Mouse (Mus musculus) lung, adult 2 months (tissue): ENCODE data around the gene Sh3kbp1.

Source experiments
- CTCF ChIP-seq: fragments of 200-500 bp; IDR thresholded peaks from 2 replicates; pipeline ENCODE4 v1.5.1; 2011; ENCODE audit warnings: mild to moderate bottlenecking, low read length, control low read depth; ENCODE audit not compliant: insufficient read depth
- POLR2A ChIP-seq: fragments of 200-500 bp; IDR thresholded peaks from 2 replicates; pipeline ENCODE4 v1.6.1; 2011; ENCODE audit warnings: low read depth, mild to moderate bottlenecking, control low read depth, low read length, borderline replicate concordance; ENCODE audit errors: extremely low read depth

GRCm38 (mm10) chrX:159735513-159736099 lies 108.5 kb downstream of the Sh3kbp1 start:
- TF ChIP-seq POLR2A (no peak), CTCF (no peak)
